Mouse (Mus musculus) granulocyte monocyte progenitor cell, adult 5-6 weeks (primary cell): ENCODE results near the gene Tpm1. TPM values are rescaled to one million over a fixed set of nuclear protein-coding genes. Genes with fewer than 3 reads are reported as not detected.

ENCODE experiments used
- ATAC-seq: replicated peaks from 2 replicates; pipeline ENCODE4 v1.8.0; 2016; ENCODE audit warnings: mild to moderate bottlenecking, moderate TSS enrichment, inconsistent platforms; ENCODE audit not compliant: poor library complexity, severe bottlenecking
- total RNA-seq, 2 experiments: library from RNA; stranded (forward) in 1 of 2; stranded (reverse) in 1 of 2; fragments of 200-712, 200-1000 nt in 1 of 2; fragments of >200 nt in 1 of 2; fragmentation: Nextera tagmentation in 1 of 2; gene quantifications; 2 replicates each; pipeline ENCODE4 v1.2.3; 2014 to 2017

The Tpm1 gene
- total RNA-seq, 2 experiments from 2014 or later: 25.8 to 57.0 TPM

- no peak for ATAC-seq
These were observed 1.4 kb downstream of the Tpm1 start for GRCm38 (mm10) chr9:67047606-67048482.

- no peak for ATAC-seq
These were observed 2.2 kb downstream of the Tpm1 start for GRCm38 (mm10) chr9:67046881-67047605.

DNA sequence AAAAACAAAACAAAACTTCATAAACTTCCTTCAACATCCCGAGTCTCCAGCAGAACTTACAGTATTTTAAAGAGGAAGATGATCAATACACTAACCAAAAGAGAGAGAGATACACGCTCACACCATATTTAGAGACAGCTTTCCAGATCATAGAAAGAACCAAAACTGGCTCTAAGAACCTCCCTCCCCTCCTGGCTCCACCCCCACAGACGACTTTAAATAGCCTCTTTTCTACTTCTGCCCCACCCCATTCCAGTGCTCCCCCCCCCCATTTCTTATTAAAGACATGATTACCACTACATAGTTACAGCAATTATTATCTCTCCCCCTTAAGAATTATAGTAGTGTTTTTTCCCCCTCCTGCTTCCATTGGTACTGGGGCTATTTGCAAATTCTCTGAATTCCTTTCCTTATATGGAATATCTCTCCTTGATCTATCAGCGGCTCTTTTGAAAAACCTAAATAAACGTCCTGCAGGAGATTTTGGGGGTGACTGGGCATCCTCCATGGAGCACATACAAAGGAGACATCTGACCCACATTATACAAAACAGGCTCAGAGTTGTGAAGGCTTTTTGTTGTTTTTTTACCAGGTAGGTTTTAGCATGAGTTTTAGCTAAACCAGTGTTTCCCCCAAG is 3.1 kb downstream of the Tpm1 start:
- ATAC-seq: no peak

DNA sequence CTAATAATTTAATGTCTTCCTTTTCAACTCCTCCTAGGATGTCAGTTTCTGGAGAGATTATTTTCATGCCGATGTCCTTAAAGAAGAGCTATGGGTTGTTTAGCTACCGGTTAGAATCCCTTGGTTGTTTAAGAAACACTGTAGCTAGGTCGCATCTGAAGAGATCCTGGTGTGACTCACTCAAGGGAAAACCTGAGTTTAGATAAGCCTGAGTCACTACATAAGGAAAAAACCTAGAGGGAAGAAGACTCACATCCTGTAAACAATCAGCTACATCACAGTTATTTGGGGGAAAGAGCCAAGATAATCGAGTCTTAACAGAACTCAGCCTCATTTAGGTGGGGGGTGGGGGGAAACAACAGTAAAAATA is 3.9 kb downstream of the Tpm1 start:
- ATAC-seq: no peak

- no peak for ATAC-seq
These were observed 4.5 kb downstream of the Tpm1 start for GRCm38 (mm10) chr9:67044551-67045305.

- ATAC-seq: peak; percentile 86
These were observed 5.7 kb downstream of the Tpm1 start for GRCm38 (mm10) chr9:67043231-67044199.

- no peak for ATAC-seq
These were observed 6.4 kb downstream of the Tpm1 start for GRCm38 (mm10) chr9:67042813-67043207.

- no peak for ATAC-seq
These were observed 7.1 kb downstream of the Tpm1 start for GRCm38 (mm10) chr9:67041840-67042812.

GRCm38 (mm10) chr9:67040963-67041839 is 8.0 kb downstream of the Tpm1 start:
- no peak for ATAC-seq

GRCm38 (mm10) chr9:67039867-67040266 is 9.3 kb downstream of the Tpm1 start:
- ATAC-seq: no peak

DNA sequence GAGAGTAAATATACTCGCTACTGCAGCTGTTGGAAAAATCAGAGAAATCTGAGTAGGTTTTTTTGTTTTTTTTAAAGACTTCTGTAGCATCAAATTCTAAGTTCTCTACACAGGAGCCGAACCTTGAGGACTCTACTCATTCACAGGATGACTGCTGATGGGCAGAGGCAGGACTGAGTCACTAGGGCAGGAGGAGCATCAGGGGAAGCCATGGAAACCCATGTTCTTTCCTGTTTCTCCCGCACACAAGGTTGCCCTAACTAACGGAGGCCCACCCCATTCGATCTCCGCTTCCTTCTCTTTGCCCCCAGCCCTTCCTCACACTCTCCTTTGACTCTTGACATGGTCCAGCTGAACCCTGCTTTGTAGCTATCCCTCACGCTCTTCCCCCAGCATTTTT is 10.5 kb downstream of the Tpm1 start:
- no peak for ATAC-seq

GRCm38 (mm10) chr9:67037666-67038065 is 11.5 kb downstream of the Tpm1 start:
- no peak for ATAC-seq

DNA sequence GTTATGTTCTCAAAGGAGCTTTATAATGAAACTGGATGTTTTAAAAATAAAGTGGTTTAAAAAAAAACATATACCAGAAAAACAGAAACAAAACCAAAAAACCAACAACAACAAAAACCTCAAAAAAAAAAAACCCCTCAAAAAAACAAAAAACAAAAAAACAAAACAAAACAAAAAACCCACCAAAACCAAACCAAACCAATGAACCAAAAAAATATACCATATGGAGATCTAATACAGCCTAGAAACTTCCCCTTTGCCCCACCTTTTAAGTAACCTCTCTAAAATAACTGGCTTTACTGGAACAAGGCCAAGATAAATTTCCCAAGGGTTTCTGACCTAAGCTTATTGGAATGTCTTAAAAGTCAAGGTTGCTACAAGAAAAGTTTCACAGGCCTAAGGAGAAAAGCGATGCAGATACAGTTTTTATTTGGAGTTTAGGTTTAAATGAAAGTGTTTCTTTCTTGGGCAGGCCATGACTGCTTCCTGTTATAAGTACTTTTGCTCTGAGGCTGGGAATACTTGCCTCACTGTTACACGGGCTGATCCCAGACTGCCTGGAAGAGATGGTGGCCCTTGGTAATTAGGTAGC is 12.6 kb downstream of the Tpm1 start:
- no peak for ATAC-seq

- peak; percentile 71 for ATAC-seq
These were observed 13.2 kb downstream of the Tpm1 start for GRCm38 (mm10) chr9:67035957-67036451.

- no peak for ATAC-seq
These were observed 14.5 kb downstream of the Tpm1 start for GRCm38 (mm10) chr9:67034677-67035076.

GRCm38 (mm10) chr9:67033016-67033415 is 16.2 kb downstream of the Tpm1 start:
- no peak for ATAC-seq

GRCm38 (mm10) chr9:67032611-67033010 is 16.6 kb downstream of the Tpm1 start:
- no peak for ATAC-seq
